Mouse (Mus musculus): ENCODE results near the gene Cecr2.
"Not testable (repeated sequence)": the region's sequence is repeated elsewhere in the genome, so short reads cannot be mapped to it uniquely, and the experiment has no call there.

- not testable (repeated sequence) for TF ChIP-seq CTCF, POLR2A (IDR thresholded peaks at IDR 0.05; ENCODE audit: extremely low read depth, insufficient read depth, low read length)
Observed at GRCm38 (mm10) chr6:120811999-120812398, 145.8 kb downstream of the Cecr2 start.

Data from cortical plate, adult 2 months (tissue).